Mouse (Mus musculus): ENCODE measurements around the gene Psmb11. TPM values are rescaled to one million over a fixed set of nuclear protein-coding genes. Genes with fewer than 3 reads are reported as not detected.

Psmb11 gene
- total and polyA plus RNA-seq, 2 experiments from 2014 or later = not detected

DNA sequence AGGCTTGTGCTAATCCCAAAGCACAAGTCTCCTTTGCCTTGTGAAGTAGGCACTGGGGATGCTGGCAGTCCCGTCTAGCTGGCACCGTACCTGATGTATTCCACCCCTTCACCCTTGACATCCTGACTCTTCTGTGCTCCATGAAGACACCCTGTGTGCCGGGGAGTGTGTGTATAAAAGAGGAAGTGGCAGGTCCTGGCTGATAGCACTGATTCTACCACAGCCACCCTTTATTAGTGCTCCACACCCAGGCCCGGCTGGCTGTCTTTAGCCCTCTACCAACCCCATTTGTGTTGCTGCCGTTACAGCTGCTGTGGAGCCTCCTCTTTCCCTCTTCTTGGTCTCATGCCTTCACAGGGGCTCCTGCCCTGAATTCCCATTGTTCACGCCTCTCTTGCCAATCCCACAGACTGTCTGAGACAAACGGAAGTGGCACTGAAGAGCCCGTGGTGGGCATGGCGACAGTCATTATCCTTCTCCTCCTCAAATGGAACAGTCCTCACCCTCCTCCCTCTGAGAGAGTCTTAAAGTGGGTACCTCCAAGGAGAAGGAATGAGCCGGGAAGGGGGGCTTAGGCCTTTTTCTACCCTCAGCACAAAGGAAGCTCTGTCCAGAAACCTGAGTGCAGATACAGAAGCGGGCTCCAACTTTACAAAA lies 9.5 kb downstream of the Psmb11 start:
- Histone ChIP-seq H3K4me2 (ENCODE audit: low read depth, low read length, poor library complexity, severe bottlenecking) (no peak overlapping the region), H3K27me3 (ENCODE audit: insufficient read depth, low read length) (no peaks in the 10 kb centered on the region), H3K27ac (ENCODE audit: low read depth, low read length) (no peak overlapping the region), H3K9me3 (ENCODE audit: low read length) (no peaks in the 10 kb centered on the region), H3K4me1 (ENCODE audit: insufficient read depth, low read length) (no peaks in the 10 kb centered on the region), H3K36me3 (ENCODE audit: insufficient read depth, low read length) (peaks cover 34% of the 10 kb centered on the region), H3K9ac (replicated peaks; ENCODE audit: low read length, poor library complexity, severe bottlenecking) (no peak overlapping the region), H3K4me3 (ENCODE audit: low read depth, low read length) (no peak overlapping the region)
- TF ChIP-seq CTCF (IDR thresholded peaks at IDR 0.05) = no peak
- DNase-seq (ENCODE audit: low spot score) (no peak), ATAC-seq (ENCODE audit: low FRiP score) (0 out of 2 replicates have a peak, but pooled peaks have one; percentile 31)
- WGBS = 71% methylated on average over 11 of the region's 11 CpGs

- Histone ChIP-seq H3K36me3 (ENCODE audit: insufficient read depth, low read length) (peaks cover 35% of the 10 kb centered on the region), H3K9ac (replicated peaks; ENCODE audit: low read length, poor library complexity, severe bottlenecking) (no peak overlapping the region), H3K27ac (ENCODE audit: low read depth, low read length) (no peak overlapping the region), H3K4me1 (ENCODE audit: insufficient read depth, low read length) (no peaks in the 10 kb centered on the region), H3K27me3 (ENCODE audit: insufficient read depth, low read length) (no peaks in the 10 kb centered on the region), H3K9me3 (ENCODE audit: low read length) (no peaks in the 10 kb centered on the region), H3K4me2 (ENCODE audit: low read depth, low read length, poor library complexity, severe bottlenecking) (no peak overlapping the region), H3K4me3 (ENCODE audit: low read depth, low read length) (no peak overlapping the region)
- ATAC-seq (ENCODE audit: low FRiP score) (0 out of 2 replicates have a peak, but pooled peaks have one; percentile 25), DNase-seq (ENCODE audit: low spot score) (no peak)
- WGBS = 57% methylated on average over 4 of the region's 4 CpGs
- TF ChIP-seq CTCF (IDR thresholded peaks at IDR 0.05) = no peak
Measured at GRCm38 (mm10) chr14:54631240-54631599, 10.0 kb downstream of the Psmb11 start.

DNA sequence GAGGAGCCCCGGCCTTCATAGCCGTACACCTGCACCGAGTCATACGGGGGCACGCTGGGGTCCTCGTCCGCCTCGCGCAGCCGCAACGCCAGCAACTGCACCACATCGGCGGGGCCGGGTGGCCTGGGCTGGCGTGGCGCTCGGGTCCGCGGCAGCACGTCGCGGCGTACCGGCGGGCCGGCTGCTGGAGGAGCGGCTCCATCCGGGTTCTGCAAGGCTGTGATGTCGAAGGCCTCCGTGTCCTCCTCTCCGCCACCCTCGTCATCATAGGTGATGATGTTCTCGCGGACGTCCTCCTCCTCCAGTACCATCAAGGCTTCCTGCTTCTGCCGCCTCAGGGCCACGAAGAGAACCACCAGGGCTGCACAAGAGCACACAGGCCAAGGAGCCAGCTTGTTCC lies 11.0 kb downstream of the Psmb11 start:
- WGBS = 91% methylated on average over 17 of the region's 37 CpGs
- Histone ChIP-seq H3K27ac (ENCODE audit: low read depth, low read length) (no peak overlapping the region), H3K9me3 (ENCODE audit: low read length) (no peaks in the 10 kb centered on the region)

GRCm38 (mm10) chr14:54634182-54634581 lies 12.9 kb downstream of the Psmb11 start:
- 88% methylated on average over 4 of the region's 4 CpGs for WGBS
- Histone ChIP-seq H3K9ac (replicated peaks; ENCODE audit: low read length, poor library complexity, severe bottlenecking) (no peak overlapping the region), H3K4me3 (ENCODE audit: low read depth, low read length) (no peak overlapping the region), H3K27me3 (ENCODE audit: insufficient read depth, low read length) (no peaks in the 10 kb centered on the region), H3K4me1 (ENCODE audit: insufficient read depth, low read length) (no peaks in the 10 kb centered on the region), H3K27ac (ENCODE audit: low read depth, low read length) (no peak overlapping the region), H3K4me2 (ENCODE audit: low read depth, low read length, poor library complexity, severe bottlenecking) (no peak overlapping the region), H3K9me3 (ENCODE audit: low read length) (no peaks in the 10 kb centered on the region), H3K36me3 (ENCODE audit: insufficient read depth, low read length) (peaks cover 40% of the 10 kb centered on the region)
- peak; percentile 39 for TF ChIP-seq CTCF (IDR thresholded peaks at IDR 0.05)
- no peak for ATAC-seq (ENCODE audit: low FRiP score)
- no peak for DNase-seq (ENCODE audit: low spot score)

More for the DNA sequence above, 11.0 kb downstream of the Psmb11 start:
- DNase-seq (ENCODE audit: low spot score) = no peak
- TF ChIP-seq CTCF (IDR thresholded peaks at IDR 0.05) = no peak
- Histone ChIP-seq H3K4me3 (ENCODE audit: low read depth, low read length) (no peak overlapping the region), H3K9ac (replicated peaks; ENCODE audit: low read length, poor library complexity, severe bottlenecking) (no peak overlapping the region), H3K4me1 (ENCODE audit: insufficient read depth, low read length) (no peaks in the 10 kb centered on the region), H3K4me2 (ENCODE audit: low read depth, low read length, poor library complexity, severe bottlenecking) (no peak overlapping the region), H3K27me3 (ENCODE audit: insufficient read depth, low read length) (no peaks in the 10 kb centered on the region), H3K36me3 (ENCODE audit: insufficient read depth, low read length) (peaks cover 35% of the 10 kb centered on the region)
- ATAC-seq (ENCODE audit: low FRiP score) = no peak

- no peaks in the 10 kb centered on the region for H3K9me3 ChIP-seq (ENCODE audit: low read length)
- no peak overlapping the region for H3K9ac ChIP-seq (replicated peaks; ENCODE audit: low read length, poor library complexity, severe bottlenecking)
- H3K4me3 ChIP-seq (ENCODE audit: low read depth, low read length) = no peak overlapping the region
- WGBS = 52% methylated on average over 8 of the region's 8 CpGs
- no peaks in the 10 kb centered on the region for H3K27me3 ChIP-seq (ENCODE audit: insufficient read depth, low read length)
- peaks cover 24% of the 10 kb centered on the region for H3K36me3 ChIP-seq (ENCODE audit: insufficient read depth, low read length)
- no peak overlapping the region for H3K4me2 ChIP-seq (ENCODE audit: low read depth, low read length, poor library complexity, severe bottlenecking)
- DNase-seq (ENCODE audit: low spot score) (no peak), ATAC-seq (ENCODE audit: low FRiP score) (no peak)
- TF ChIP-seq CTCF (IDR thresholded peaks at IDR 0.05) = peak; percentile 88
- peaks cover 9% of the 10 kb centered on the region; the same call in 1 of the 2 replicates for H3K4me1 ChIP-seq (ENCODE audit: insufficient read depth, low read length)
- no peak overlapping the region for H3K27ac ChIP-seq (ENCODE audit: low read depth, low read length)
Measured at GRCm38 (mm10) chr14:54636954-54637353, 15.7 kb downstream of the Psmb11 start.

GRCm38 (mm10) chr14:54638210-54638609 lies 17.0 kb downstream of the Psmb11 start:
- ATAC-seq (ENCODE audit: low FRiP score) = no peak
- H3K27me3 ChIP-seq (ENCODE audit: insufficient read depth, low read length) = no peaks in the 10 kb centered on the region
- no peak overlapping the region for H3K4me3 ChIP-seq (ENCODE audit: low read depth, low read length)
- 70% methylated on average over 5 of the region's 5 CpGs for WGBS
- no peak overlapping the region for H3K27ac ChIP-seq (ENCODE audit: low read depth, low read length)
- H3K4me1 ChIP-seq (ENCODE audit: insufficient read depth, low read length) = peaks cover 9% of the 10 kb centered on the region; the same call in 1 of the 2 replicates
- H3K9me3 ChIP-seq (ENCODE audit: low read length) = no peaks in the 10 kb centered on the region
- peak; percentile 60 for TF ChIP-seq CTCF (IDR thresholded peaks at IDR 0.05)
- DNase-seq (ENCODE audit: low spot score) = no peak
- 0 out of 2 replicates have a peak overlapping the region, but pooled peaks have one; percentile 33 for H3K9ac ChIP-seq (replicated peaks; ENCODE audit: low read length, poor library complexity, severe bottlenecking)
- H3K4me2 ChIP-seq (ENCODE audit: low read depth, low read length, poor library complexity, severe bottlenecking) = no peak overlapping the region
- H3K36me3 ChIP-seq (ENCODE audit: insufficient read depth, low read length) = peaks cover 23% of the 10 kb centered on the region

Data from midbrain, postnatal 0 days (tissue).